Comparison of ENCODE assay signal across 11 mouse cellular contexts in the genomic region with DNA sequence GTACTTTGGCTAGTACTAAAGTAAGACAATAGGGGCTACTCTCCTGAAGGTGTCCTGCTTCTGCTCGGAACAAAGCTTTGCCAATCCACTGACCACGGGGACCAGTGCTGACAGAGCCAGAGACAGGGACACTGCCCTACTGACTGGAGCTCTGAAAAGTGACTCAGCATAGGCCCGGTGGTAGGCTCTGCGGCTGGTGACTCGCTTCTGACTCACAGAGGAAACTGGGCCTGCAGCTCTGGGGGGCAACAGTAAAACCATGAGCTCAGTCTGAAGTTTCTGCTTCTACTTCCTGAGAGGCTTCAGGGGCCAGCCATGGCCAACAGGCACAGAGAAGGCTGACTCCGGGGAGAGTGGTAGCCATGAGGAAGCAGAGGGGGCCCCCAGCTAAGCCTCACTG. TPM values are rescaled to one million over a fixed set of nuclear protein-coding genes. Genes with fewer than 3 reads are reported as not detected.
A peak's percentile ranks its signal among the peaks of the same experiment; 100 is the strongest.
DNase-seq lines count a peak whose midpoint lies in the region; ATAC-seq lines count a peak whose summit lies in the region.
"Had no signal": no experiment of that assay in that cellular context is flagged by ENCODE, and none has a peak within 500 bp of the region (broad histone marks: within the 10 kb centered on the region; RNA-seq: fewer than 3 reads in every experiment).

No protein-coding gene starts in this region.

- no peak for DNase-seq in heart, embryonic 10.5 days (ENCODE audit: low spot score)
- peak; percentile 55 for DNase-seq in CD4-positive helper T cell, adult 2 months (ENCODE audit: low read depth, low spot score)
- DNase-seq in lung, adult 18-20 months, result no peak
- no peak for DNase-seq in lung, postnatal 36 days
- DNase-seq: kidney, adult 11 months had no signal

- no peak for ATAC-seq in heart, embryonic 11.5 days (replicated peaks; ENCODE audit: insufficient number of reproducible peaks, low FRiP score, low TSS enrichment)
- ATAC-seq in common myeloid progenitor, adult 5-6 weeks (replicated peaks; ENCODE audit: low read depth, poor library complexity, severe bottlenecking), result peak; percentile 62
- no peak for ATAC-seq in megakaryocyte-erythroid progenitor cell, adult 5-6 weeks (replicated peaks; ENCODE audit: low FRiP score, low TSS enrichment, poor library complexity, severe bottlenecking)

- H3K9me3 ChIP-seq in heart, embryonic 11.5 days (replicated peaks; ENCODE audit: control insufficient read depth, low read length), result no peaks in the 10 kb centered on the region
- H3K9me3 ChIP-seq in heart, embryonic 10.5 days, result no peaks in the 10 kb centered on the region
- H3K9me3 ChIP-seq in megakaryocyte, embryonic 14.5 days, result no peaks in the 10 kb centered on the region
- H3K9me3 ChIP-seq: midbrain, embryonic 12.5 days had no signal

- H3K27ac ChIP-seq in heart, embryonic 11.5 days (ENCODE audit: low read depth, low read length), result no peak overlapping the region
- no peak overlapping the region for H3K27ac ChIP-seq in heart, embryonic 10.5 days
- H3K27ac ChIP-seq: midbrain, embryonic 12.5 days had no signal

- H3K4me3 ChIP-seq in heart, embryonic 11.5 days (ENCODE audit: low read depth, low read length), result no peak overlapping the region
- H3K4me3 ChIP-seq in heart, embryonic 10.5 days, result no peak overlapping the region
- peak overlapping the region; percentile 70 for H3K4me3 ChIP-seq in megakaryocyte, embryonic 14.5 days (replicated peaks)
- H3K4me3 ChIP-seq: heart, embryonic 12.5 days; midbrain, embryonic 12.5 days had no signal

- peaks cover 38% of the 10 kb centered on the region for H3K27me3 ChIP-seq in heart, embryonic 11.5 days (ENCODE audit: control insufficient read depth, insufficient read depth, low read length)
- peaks cover 84% of the 10 kb centered on the region for H3K27me3 ChIP-seq in heart, embryonic 10.5 days (ENCODE audit: insufficient read depth, poor library complexity, severe bottlenecking)
- H3K27me3 ChIP-seq in megakaryocyte, embryonic 14.5 days (replicated peaks), result peaks cover 22% of the 10 kb centered on the region

- no peak overlapping the region for H3K4me2 ChIP-seq in heart, embryonic 11.5 days
- H3K4me2 ChIP-seq: heart, embryonic 12.5 days; midbrain, embryonic 12.5 days had no signal

- no peaks in the 10 kb centered on the region for H3K4me1 ChIP-seq in heart, embryonic 11.5 days (ENCODE audit: control insufficient read depth, insufficient read depth, low read length)
- no peaks in the 10 kb centered on the region for H3K4me1 ChIP-seq in heart, embryonic 10.5 days
- peaks cover 78% of the 10 kb centered on the region for H3K4me1 ChIP-seq in megakaryocyte, embryonic 14.5 days
- H3K4me1 ChIP-seq: heart, embryonic 12.5 days; midbrain, embryonic 12.5 days had no signal

- H3K36me3 ChIP-seq in heart, embryonic 11.5 days (ENCODE audit: control insufficient read depth, insufficient read depth, low read length), result no peaks in the 10 kb centered on the region
- H3K36me3 ChIP-seq in heart, embryonic 10.5 days, result no peaks in the 10 kb centered on the region
- H3K36me3 ChIP-seq in megakaryocyte, embryonic 14.5 days (replicated peaks; ENCODE audit: low read length), result no peaks in the 10 kb centered on the region
- H3K36me3 ChIP-seq: heart, embryonic 12.5 days; midbrain, embryonic 12.5 days had no signal

- 56% methylated on average over 6 of the region's 6 CpGs for WGBS in heart, embryonic 11.5 days (ENCODE audit: insufficient replicate concordance)
- WGBS in heart, embryonic 10.5 days, result 58% methylated on average over 6 of the region's 6 CpGs

- H3K9ac ChIP-seq in heart, embryonic 11.5 days (ENCODE audit: low read depth, low read length), result 0 out of 2 replicates have a peak overlapping the region, but pooled peaks have one; percentile 34
- H3K9ac ChIP-seq: heart, embryonic 12.5 days; midbrain, embryonic 12.5 days had no signal

RNA-seq across cellular contexts. Expression of a gene that starts 7.1 kb away (rescaled TPM):
- 0.21 and 0.29 TPM in 2 replicates for polyA plus RNA-seq in heart, embryonic 11.5 days (2014; fragmentation: Nextera tagmentation; extraction: Ambion mirVana)
- 0.33 TPM in 1 of 2 replicates, not detected in the other for polyA plus RNA-seq in heart, embryonic 10.5 days (2016; fragmentation: Nextera tagmentation; extraction: Ambion mirVana)
- 0.49 TPM in 1 of 2 replicates, not detected in the other for total RNA-seq in common myeloid progenitor, adult 5-6 weeks (2017)
- 0.31 TPM in 1 of 2 replicates, not detected in the other for polyA plus RNA-seq in megakaryocyte, embryonic 14.5 days (2012; ENCODE audit: insufficient read depth, low replicate concordance)
- total RNA-seq in megakaryocyte-erythroid progenitor cell, adult 5-6 weeks (2014; fragmentation: Nextera tagmentation), result not detected in 2 replicates
- total RNA-seq in megakaryocyte-erythroid progenitor cell, adult 5-6 weeks (2017), result 1.0 TPM in 1 of 2 replicates, not detected in the other

RNA-seq across cellular contexts. Expression of a gene that starts 20.9 kb away (rescaled TPM):
- 1.0 and 1.4 TPM in 2 replicates for polyA plus RNA-seq in heart, embryonic 11.5 days (2014; fragmentation: Nextera tagmentation; extraction: Ambion mirVana)
- polyA plus RNA-seq in heart, embryonic 10.5 days (2016; fragmentation: Nextera tagmentation; extraction: Ambion mirVana), result 0.57 and 1.3 TPM in 2 replicates
- 0.34 and 0.46 TPM in 2 replicates for total RNA-seq in common myeloid progenitor, adult 5-6 weeks (2017)
- polyA plus RNA-seq in megakaryocyte, embryonic 14.5 days (2012; ENCODE audit: insufficient read depth, low replicate concordance), result 7.8 and 22.3 TPM in 2 replicates
- total RNA-seq in megakaryocyte-erythroid progenitor cell, adult 5-6 weeks (2014; fragmentation: Nextera tagmentation), result 1.5 and 4.5 TPM in 2 replicates
- 0.34 and 2.6 TPM in 2 replicates for total RNA-seq in megakaryocyte-erythroid progenitor cell, adult 5-6 weeks (2017)

RNA-seq across cellular contexts. Expression of a gene that starts 27.8 kb away (rescaled TPM):
- not detected in 2 replicates for polyA plus RNA-seq in heart, embryonic 11.5 days (2014; fragmentation: Nextera tagmentation; extraction: Ambion mirVana)
- polyA plus RNA-seq in heart, embryonic 10.5 days (2016; fragmentation: Nextera tagmentation; extraction: Ambion mirVana), result 0.14 TPM in 1 of 2 replicates, not detected in the other
- total RNA-seq in common myeloid progenitor, adult 5-6 weeks (2017), result not detected in 2 replicates
- polyA plus RNA-seq in megakaryocyte, embryonic 14.5 days (2012; ENCODE audit: insufficient read depth, low replicate concordance), result not detected in 2 replicates
- not detected in 2 replicates for total RNA-seq in megakaryocyte-erythroid progenitor cell, adult 5-6 weeks (2014; fragmentation: Nextera tagmentation)
- not detected in 2 replicates for total RNA-seq in megakaryocyte-erythroid progenitor cell, adult 5-6 weeks (2017)
- polyA plus RNA-seq: heart, embryonic 12.5 days; midbrain, embryonic 12.5 days had no signal
